Mouse (Mus musculus) hindbrain, postnatal 0 days (tissue): ENCODE measurements at regions not wholly inside any gene's neighbourhood (a gene's known extent, or its start where the extent isn't known, plus 50 kb on each side); places are given as distances from the start of the nearest gene placed in this dataset.

Experiments used
- ATAC-seq: fragments of 200-750 bp; cut with Nextera tagmentation; 2 replicates; pipeline ENCODE4 v1.8.0; 2017; ENCODE audit warnings: mild to moderate bottlenecking, moderate TSS enrichment, moderate library complexity
- DNase-seq: peaks from one replicate; pipeline ENCODE4 v3.0.0-alpha.2; 2015; ENCODE audit warnings: low spot score
- H3K27ac ChIP-seq: fragments of 300-500 bp; sonication (generic); 2 replicates; pipeline ENCODE4 v1.5.1; 2014; ENCODE audit warnings: mild to moderate bottlenecking
- H3K27me3 ChIP-seq: fragments of 300-500 bp; sonication (generic); 2 replicates; pipeline ENCODE4 v1.6.1; 2014; ENCODE audit warnings: low read length, mixed read lengths; ENCODE audit not compliant: insufficient read depth
- H3K36me3 ChIP-seq: fragments of 300-500 bp; sonication (generic); 2 replicates; pipeline ENCODE4 v1.6.1; 2014; ENCODE audit warnings: low read length, mixed read lengths; ENCODE audit not compliant: insufficient read depth
- H3K4me1 ChIP-seq: fragments of 300-500 bp; sonication (generic); 2 replicates; pipeline ENCODE4 v1.6.1; 2014; ENCODE audit warnings: antibody characterized with exemption, low read length, mixed read lengths; ENCODE audit not compliant: insufficient read depth
- H3K4me2 ChIP-seq: fragments of 300-500 bp; sonication (generic); 2 replicates; pipeline ENCODE4 v1.6.1; 2014; ENCODE audit warnings: low read depth, mild to moderate bottlenecking, low read length, moderate library complexity, mixed read lengths
- H3K4me3 ChIP-seq: fragments of 300-500 bp; sonication (generic); 2 replicates; pipeline ENCODE4 v1.5.1; 2014; ENCODE audit warnings: low read length
- H3K9ac ChIP-seq: fragments of 300-500 bp; sonication (generic); replicated peaks from 2 replicates; pipeline ENCODE4 v1.6.1; 2014; ENCODE audit warnings: mild to moderate bottlenecking, low read length, moderate library complexity, mixed read lengths
- H3K9me3 ChIP-seq: fragments of 300-500 bp; sonication (generic); 2 replicates; pipeline ENCODE4 v1.6.1; 2016; ENCODE audit warnings: low read length, mixed read lengths
- CTCF ChIP-seq: IDR thresholded peaks from 2 replicates; pipeline ENCODE4 v1.5.1; 2016; ENCODE audit warnings: antibody characterized with exemption, control low read depth, low read depth
- WGBS: fragments of 180-500 bp; shearing (Covaris S2); extraction: QIAGEN DNeasy Blood & Tissue Kit; methylation state at CpG from one replicate; pipeline ENCODE4 v1.1.7; 2014; 5-methylcytosine and 5-hydroxymethylcytosine counted together

- Histone ChIP-seq H3K4me1 (no peaks in the 10 kb centered on the region), H3K9ac (no peak overlapping the region), H3K27ac (no peak overlapping the region), H3K9me3 (no peaks in the 10 kb centered on the region), H3K4me2 (no peak overlapping the region), H3K27me3 (no peaks in the 10 kb centered on the region), H3K36me3 (no peaks in the 10 kb centered on the region), H3K4me3 (no peak overlapping the region)
- no peak for TF ChIP-seq CTCF
- ATAC-seq, result no peak
- 86% methylated on average over 8 of the region's 8 CpGs for WGBS
- no peak for DNase-seq
Measured at GRCm38 (mm10) chr10:111060626-111061025, 50.7 kb upstream of the Zdhhc17 start.
